Mouse (Mus musculus) liver, postnatal 0 days (tissue): ENCODE data around the gene Nobox. TPM values are rescaled to one million over a fixed set of nuclear protein-coding genes. Genes with fewer than 3 reads are reported as not detected.

Source experiments
- ATAC-seq: fragments of 200-750 bp; cut with Nextera tagmentation; 2 replicates; pipeline ENCODE4 v1.8.0; 2017; ENCODE audit warnings: mild to moderate bottlenecking, moderate library complexity
- DNase-seq: peaks from one replicate; pipeline ENCODE4 v3.0.0-alpha.2; 2016
- H3K27ac ChIP-seq: fragments of 300-500 bp; sonication (generic); 2 replicates; pipeline ENCODE4 v1.5.1; 2014; ENCODE audit warnings: antibody characterized with exemption, moderate library complexity, mild to moderate bottlenecking, low read depth
- H3K27me3 ChIP-seq: fragments of 300-500 bp; sonication (generic); 2 replicates; pipeline ENCODE4 v1.6.1; 2014; ENCODE audit warnings: low read length, control low read depth, mixed read lengths; ENCODE audit not compliant: insufficient read depth
- H3K36me3 ChIP-seq: fragments of 300-500 bp; sonication (generic); replicated peaks from 2 replicates; pipeline ENCODE4 v1.6.1; 2014; ENCODE audit warnings: mild to moderate bottlenecking, control low read depth, low read length, moderate library complexity, mixed read lengths; ENCODE audit not compliant: insufficient read depth
- H3K4me1 ChIP-seq: fragments of 300-500 bp; sonication (generic); 2 replicates; pipeline ENCODE4 v1.6.1; 2014; ENCODE audit warnings: antibody characterized with exemption, mild to moderate bottlenecking, control low read depth; ENCODE audit not compliant: insufficient read depth
- H3K4me2 ChIP-seq: fragments of 300-500 bp; sonication (generic); 2 replicates; pipeline ENCODE4 v1.6.1; 2014; ENCODE audit warnings: low read depth, mild to moderate bottlenecking, low read length, moderate library complexity, mixed read lengths
- H3K4me3 ChIP-seq: fragments of 300-500 bp; sonication (generic); 2 replicates; pipeline ENCODE4 v1.5.1; 2014; ENCODE audit warnings: low read depth, low read length
- H3K9ac ChIP-seq: fragments of 300-500 bp; sonication (generic); replicated peaks from 2 replicates; pipeline ENCODE4 v1.6.1; 2014; ENCODE audit warnings: mild to moderate bottlenecking, moderate library complexity
- H3K9me3 ChIP-seq: fragments of 300-500 bp; sonication (generic); 2 replicates; pipeline ENCODE4 v1.6.1; 2016; ENCODE audit warnings: mild to moderate bottlenecking, control low read depth, low read length, mixed read lengths
- CTCF ChIP-seq: sonication (generic); IDR thresholded peaks from 2 replicates; pipeline ENCODE4 v1.5.1; 2016; ENCODE audit warnings: antibody characterized with exemption, low read depth
- EP300 ChIP-seq: IDR thresholded peaks from 2 replicates; pipeline ENCODE4 v1.6.1; 2016; ENCODE audit warnings: antibody characterized with exemption, low read depth, mild to moderate bottlenecking
- WGBS: fragments of 180-500 bp; shearing (Covaris S2); extraction: QIAGEN DNeasy Blood & Tissue Kit; methylation state at CpG from one replicate; pipeline ENCODE4 v1.1.7; 2014; ENCODE audit not compliant: insufficient replicate concordance; 5-methylcytosine and 5-hydroxymethylcytosine counted together
- polyA plus RNA-seq: library from polyadenylated mRNA; unstranded; fragments of >200 nt; fragmentation: Nextera tagmentation; extraction: Ambion mirVana; gene quantifications from 2 replicates; pipeline ENCODE4 v1.2.1, GENCODE M21; 2015

The Nobox gene
- polyA plus RNA-seq, 1 experiment from 2014 or later = not detected

DNA sequence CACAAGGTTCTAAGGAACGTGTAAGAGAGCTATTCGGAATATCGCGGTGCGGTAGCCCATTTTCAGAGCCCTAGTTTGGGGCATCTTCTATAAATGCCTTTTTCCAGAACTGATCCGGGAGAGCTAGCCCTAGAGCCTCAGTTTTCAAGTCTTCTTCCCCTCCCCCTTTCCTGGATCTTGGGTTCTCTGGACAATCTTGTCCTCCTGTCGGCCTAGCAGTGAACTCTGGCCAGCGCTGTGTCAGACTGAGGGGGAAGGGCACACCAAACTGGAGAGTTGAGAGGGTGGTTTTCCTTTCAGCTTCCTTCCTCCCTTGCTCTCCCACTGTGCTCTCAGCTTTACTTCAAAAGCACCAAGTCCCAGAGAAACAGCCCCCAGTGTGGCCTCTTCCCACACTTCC, 43.0 kb downstream of the Nobox start:
- H3K27me3 ChIP-seq = no peaks in the 10 kb centered on the region
- TF ChIP-seq CTCF (no peak), EP300 (no peak)
- DNase-seq (peak; percentile 49), ATAC-seq (peak; percentile 65)
- 3% methylated on average over 8 of the region's 8 CpGs for WGBS
- peak overlapping the region; percentile 63 for H3K4me3 ChIP-seq
- H3K4me1 ChIP-seq = peaks cover 11% of the 10 kb centered on the region; the same call in 1 of the 2 replicates
- no peaks in the 10 kb centered on the region for H3K36me3 ChIP-seq
- H3K27ac ChIP-seq = peak overlapping the region; percentile 67
- peak overlapping the region; percentile 75 for H3K9ac ChIP-seq
- peak overlapping the region; percentile 82 for H3K4me2 ChIP-seq
- no peaks in the 10 kb centered on the region for H3K9me3 ChIP-seq

DNA sequence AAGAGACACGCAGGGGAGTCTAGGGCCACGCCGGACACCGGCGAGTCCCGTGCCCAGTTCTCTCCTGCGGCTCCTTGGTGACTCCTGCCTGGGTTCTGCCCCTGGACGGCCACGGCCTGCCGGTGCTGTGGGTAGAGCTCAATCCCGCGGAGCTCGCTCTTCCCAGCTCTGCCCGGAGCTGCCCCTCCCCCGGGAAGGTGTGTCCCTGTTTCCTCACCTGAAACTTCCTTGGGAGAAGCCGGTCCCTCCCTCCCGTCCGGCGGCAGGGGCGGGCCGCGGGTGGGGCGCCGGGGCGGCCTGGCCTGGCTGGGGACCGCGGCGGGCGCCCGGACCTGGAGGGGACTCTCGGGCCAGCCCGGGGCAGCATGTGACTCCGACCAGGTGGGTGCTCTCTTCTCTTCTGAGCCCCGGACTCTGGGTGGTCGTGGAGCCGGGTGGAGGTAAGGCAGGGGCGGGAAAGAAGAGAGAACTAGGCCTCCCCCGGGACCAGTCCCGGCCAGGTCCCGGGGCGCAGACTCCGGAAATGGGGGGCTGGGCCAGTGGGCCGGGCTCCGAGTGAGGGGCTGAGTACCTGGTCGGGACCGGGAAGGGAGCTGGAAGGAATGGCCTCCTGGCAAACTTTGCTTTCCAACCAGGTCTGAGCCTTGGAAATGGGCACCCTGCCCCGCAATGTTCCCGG, 43.9 kb downstream of the Nobox start, which contains the start of gene Arhgef5:
TSS of gene Arhgef5 (plus strand) at position 220 of the 679 bp plus-strand sequence.
- TF ChIP-seq EP300 (no peak), CTCF (no peak)
- ATAC-seq (peak; percentile 83), DNase-seq (peak; percentile 77)
- Histone ChIP-seq H3K9ac (peak within 1 kb of the TSS; percentile 75), H3K27ac (peak within 1 kb of the TSS; percentile 67), H3K4me1 (peaks cover 11% of the 10 kb centered on the region; the same call in 1 of the 2 replicates), H3K27me3 (no peaks in the 10 kb centered on the region), H3K36me3 (no peaks in the 10 kb centered on the region), H3K4me3 (peak within 1 kb of the TSS; percentile 63), H3K4me2 (peak within 1 kb of the TSS; percentile 82), H3K9me3 (no peaks in the 10 kb centered on the region)
- WGBS = under 1% methylated on average over 39 of the region's 48 CpGs

DNA sequence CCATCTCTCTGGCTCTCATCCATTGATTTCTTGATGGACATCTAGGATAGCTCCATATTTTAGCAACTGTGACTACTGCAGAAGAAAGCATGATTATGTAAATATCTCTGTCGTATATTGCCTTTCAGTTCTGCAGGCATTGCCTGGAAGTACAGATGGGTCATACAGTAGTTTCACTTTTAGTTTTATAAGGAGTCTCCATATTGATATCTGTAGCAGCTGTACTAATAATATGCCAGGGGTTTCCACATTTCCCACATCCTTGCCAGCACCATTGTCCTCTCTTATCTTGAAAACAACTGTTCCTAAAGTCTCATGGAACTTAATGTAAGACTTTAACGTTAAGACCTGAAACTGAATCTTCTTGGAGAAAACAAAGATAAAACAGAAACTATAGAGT, 48.6 kb downstream of the Nobox start:
- no peak for TF ChIP-seq EP300
- no peak for TF ChIP-seq CTCF
- DNase-seq (no peak), ATAC-seq (no peak)
- Histone ChIP-seq H3K4me3 (no peak overlapping the region), H3K4me1 (peaks cover 4% of the 10 kb centered on the region; the same call in 1 of the 2 replicates), H3K9ac (no peak overlapping the region), H3K27ac (no peak overlapping the region), H3K27me3 (no peaks in the 10 kb centered on the region), H3K36me3 (no peaks in the 10 kb centered on the region), H3K4me2 (no peak overlapping the region), H3K9me3 (no peaks in the 10 kb centered on the region)
- WGBS = 30% methylated on average over 2 of the region's 2 CpGs

DNA sequence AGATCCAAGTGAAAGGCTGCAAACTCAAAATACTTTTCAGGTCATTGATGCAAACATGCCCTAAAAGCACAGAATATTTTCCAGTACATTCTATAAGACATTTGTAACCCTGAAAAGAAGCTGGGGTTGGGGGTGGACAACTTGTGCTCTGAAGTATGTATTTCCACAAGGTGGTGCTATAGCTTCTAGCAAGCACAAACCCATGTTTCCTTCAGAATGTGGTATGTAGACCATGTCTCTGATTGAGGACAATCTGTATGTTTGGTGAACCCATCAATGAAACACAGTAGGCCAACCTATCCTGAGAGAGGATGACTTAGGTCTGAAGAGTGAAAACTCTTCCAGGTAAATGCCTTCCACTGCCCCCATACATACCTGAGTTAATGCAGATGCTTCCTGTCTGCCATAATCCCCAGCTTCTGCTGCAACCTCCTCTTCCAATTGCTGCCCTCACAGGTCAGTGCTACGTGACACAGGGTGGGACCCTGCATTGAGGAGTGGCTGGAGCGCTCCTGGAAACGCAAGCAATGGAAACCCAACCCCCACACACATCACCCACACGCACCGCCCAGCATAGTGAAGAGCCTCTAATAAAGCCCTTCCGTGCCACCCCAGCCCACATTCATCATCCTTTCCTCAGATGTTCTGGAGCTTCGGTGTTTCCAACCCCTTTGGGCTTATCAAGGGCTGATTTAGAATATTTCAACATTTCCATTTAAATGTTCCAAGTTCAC, 55.0 kb downstream of the Nobox start:
- Histone ChIP-seq H3K9me3 (no peaks in the 10 kb centered on the region), H3K36me3 (no peaks in the 10 kb centered on the region), H3K4me3 (no peak overlapping the region), H3K9ac (no peak overlapping the region), H3K4me1 (no peaks in the 10 kb centered on the region), H3K4me2 (no peak overlapping the region), H3K27ac (no peak overlapping the region), H3K27me3 (no peaks in the 10 kb centered on the region)
- WGBS = 55% methylated on average over 7 of the region's 7 CpGs
- no peak for TF ChIP-seq EP300
- TF ChIP-seq CTCF = peak; percentile 72
- DNase-seq = no peak
- no peak for ATAC-seq

Other genes starting within 250 kb of the Nobox start
- not detected in 2 replicates for gene Olfr441, start 203.2 kb downstream of the Nobox start, polyA plus RNA-seq
- not detected in 2 replicates for gene Olfr237-ps1, start 163.0 kb downstream of the Nobox start, polyA plus RNA-seq
- gene Olfr437, start 146.3 kb downstream of the Nobox start, polyA plus RNA-seq = not detected in 2 replicates
- not detected in 2 replicates for gene Olfr13, start 137.4 kb downstream of the Nobox start, polyA plus RNA-seq
- not detected in 2 replicates for gene Olfr435, start 112.4 kb downstream of the Nobox start, polyA plus RNA-seq
- not detected in 2 replicates for gene Olfr434, start 96.5 kb downstream of the Nobox start, polyA plus RNA-seq
- gene Olfr47, start 78.0 kb downstream of the Nobox start, polyA plus RNA-seq = not detected in 2 replicates
- gene Arhgef5, start 44.0 kb downstream of the Nobox start, polyA plus RNA-seq = 2.6 and 3.1 TPM in 2 replicates